ENCODE assay signal across 12 mouse cellular contexts in genomic region chr5:141889766-141890165, GRCm38 (mm10).
A peak's percentile ranks its signal among the peaks of the same experiment; 100 is the strongest.
DNase-seq lines count a peak whose midpoint lies in the region; ATAC-seq and TF ChIP-seq lines count a peak whose summit lies in the region.
"Had no signal": no experiment of that assay in that cellular context is flagged by ENCODE, and none has a peak within 500 bp of the region (broad histone marks: within the 10 kb centered on the region; RNA-seq: fewer than 3 reads in every experiment).

No protein-coding gene starts in this region.

- ATAC-seq in heart, embryonic 14.5 days (ENCODE audit: insufficient number of reproducible peaks, insufficient read depth, low FRiP score, low read depth) = no peak
- no peak for ATAC-seq in lung, embryonic 15.5 days (ENCODE audit: borderline replicate concordance, extremely low read depth, low FRiP score, low TSS enrichment)
- no peak for ATAC-seq in hindbrain, postnatal 0 days
- no peak for ATAC-seq in midbrain, embryonic 14.5 days (ENCODE audit: low FRiP score, low TSS enrichment)
- ATAC-seq: inflammation-experienced regulatory T-cells, adult 6 months had no signal

- no peak overlapping the region for H3K9ac ChIP-seq in heart, embryonic 14.5 days (ENCODE audit: low read length)
- no peak overlapping the region for H3K9ac ChIP-seq in lung, embryonic 15.5 days
- H3K9ac ChIP-seq in hindbrain, postnatal 0 days (replicated peaks; ENCODE audit: low read length) = no peak overlapping the region
- no peak overlapping the region for H3K9ac ChIP-seq in midbrain, embryonic 14.5 days (replicated peaks; ENCODE audit: low read length)
- H3K9ac ChIP-seq: embryonic facial prominence, embryonic 15.5 days had no signal

- 22% methylated on average over 9 of the region's 9 CpGs for WGBS in heart, embryonic 14.5 days
- WGBS in lung, embryonic 15.5 days = 35% methylated on average over 9 of the region's 9 CpGs
- WGBS in hindbrain, postnatal 0 days = 22% methylated on average over 9 of the region's 9 CpGs
- 20% methylated on average over 9 of the region's 9 CpGs for WGBS in midbrain, embryonic 14.5 days

- no peaks in the 10 kb centered on the region for H3K27me3 ChIP-seq in heart, embryonic 14.5 days (ENCODE audit: control insufficient read depth, insufficient read depth, low read length)
- no peaks in the 10 kb centered on the region for H3K27me3 ChIP-seq in lung, embryonic 15.5 days
- no peaks in the 10 kb centered on the region for H3K27me3 ChIP-seq in hindbrain, postnatal 0 days (ENCODE audit: insufficient read depth, low read length)
- no peaks in the 10 kb centered on the region for H3K27me3 ChIP-seq in midbrain, embryonic 14.5 days (ENCODE audit: control insufficient read depth, insufficient read depth, low read length)
- H3K27me3 ChIP-seq: embryonic facial prominence, embryonic 15.5 days had no signal

- no peak for TF ChIP-seq CTCF in hindbrain, postnatal 0 days (IDR thresholded peaks at IDR 0.05; ENCODE audit: low read depth)

- H3K4me2 ChIP-seq in heart, embryonic 14.5 days (ENCODE audit: low read length) = peak overlapping the region; percentile 40
- 0 out of 2 replicates have a peak overlapping the region, but pooled peaks have one; percentile 18 for H3K4me2 ChIP-seq in lung, embryonic 15.5 days
- H3K4me2 ChIP-seq in hindbrain, postnatal 0 days (ENCODE audit: low read depth, low read length) = peak overlapping the region; percentile 18; the same call in 1 of the 2 replicates
- H3K4me2 ChIP-seq in midbrain, embryonic 14.5 days (ENCODE audit: low read length) = peak overlapping the region; percentile 34
- H3K4me2 ChIP-seq: embryonic facial prominence, embryonic 15.5 days had no signal

- peaks cover 7 to 13% of the 10 kb centered on the region in 2 experiments for H3K4me1 ChIP-seq in heart, embryonic 14.5 days (ENCODE audit: control insufficient read depth in 2 of 2, insufficient read depth in 2 of 2, low read length in 2 of 2)
- peaks cover 5% of the 10 kb centered on the region for H3K4me1 ChIP-seq in lung, embryonic 15.5 days
- H3K4me1 ChIP-seq in hindbrain, postnatal 0 days (ENCODE audit: insufficient read depth, low read length) = peaks cover 8% of the 10 kb centered on the region
- peaks cover 21% of the 10 kb centered on the region for H3K4me1 ChIP-seq in midbrain, embryonic 14.5 days (ENCODE audit: control insufficient read depth, insufficient read depth, low read length)

- DNase-seq in heart, postnatal 25 days (ENCODE audit: low spot score) = no peak
- no peak for DNase-seq in lung, postnatal 36 days
- no peak for DNase-seq in hindbrain, postnatal 0 days (ENCODE audit: low spot score)
- peak; percentile 57 for DNase-seq in midbrain, embryonic 14.5 days
- no peak for DNase-seq in spleen, postnatal 4 days (ENCODE audit: low spot score in 2 of 2)
- DNase-seq: cerebellum, adult 11-12 months; thymus, postnatal 14 days had no signal

- no peak overlapping the region for H3K27ac ChIP-seq in heart, embryonic 14.5 days (replicated peaks in 1 of 2; ENCODE audit: control insufficient read depth in 1 of 2, insufficient read depth in 1 of 2, low read depth in 2 of 2, low read length in 2 of 2)
- H3K27ac ChIP-seq in lung, embryonic 15.5 days = no peak overlapping the region
- H3K27ac ChIP-seq in hindbrain, postnatal 0 days = no peak overlapping the region
- 0 out of 2 replicates have a peak overlapping the region, but pooled peaks have one; percentile 41 for H3K27ac ChIP-seq in midbrain, embryonic 14.5 days (replicated peaks; ENCODE audit: low read depth, low read length)
- H3K27ac ChIP-seq: embryonic facial prominence, embryonic 15.5 days had no signal

- H3K9me3 ChIP-seq in heart, embryonic 14.5 days (ENCODE audit: control insufficient read depth, low read length) = no peaks in the 10 kb centered on the region
- H3K9me3 ChIP-seq in lung, embryonic 15.5 days = no peaks in the 10 kb centered on the region
- no peaks in the 10 kb centered on the region for H3K9me3 ChIP-seq in hindbrain, postnatal 0 days (ENCODE audit: low read length)
- no peaks in the 10 kb centered on the region for H3K9me3 ChIP-seq in midbrain, embryonic 14.5 days (ENCODE audit: control insufficient read depth, low read length)
- H3K9me3 ChIP-seq: embryonic facial prominence, embryonic 15.5 days had no signal

- no peak overlapping the region for H3K4me3 ChIP-seq in heart, embryonic 14.5 days (ENCODE audit: control insufficient read depth in 1 of 2, insufficient read depth in 1 of 2, low read depth in 1 of 2, low read length in 2 of 2)
- H3K4me3 ChIP-seq in lung, embryonic 15.5 days = no peak overlapping the region
- H3K4me3 ChIP-seq in hindbrain, postnatal 0 days (ENCODE audit: low read length) = no peak overlapping the region
- H3K4me3 ChIP-seq in midbrain, embryonic 14.5 days (replicated peaks; ENCODE audit: low read depth, low read length) = no peak overlapping the region
- H3K4me3 ChIP-seq: embryonic facial prominence, embryonic 15.5 days; myocyte had no signal

- intact Hi-C loops in heart, postnatal 25 days (cut with DNase I) = no loop called here

- no peaks in the 10 kb centered on the region for H3K36me3 ChIP-seq in heart, embryonic 14.5 days (ENCODE audit: control insufficient read depth, insufficient read depth, low read length)
- no peaks in the 10 kb centered on the region for H3K36me3 ChIP-seq in lung, embryonic 15.5 days
- no peaks in the 10 kb centered on the region for H3K36me3 ChIP-seq in hindbrain, postnatal 0 days (ENCODE audit: insufficient read depth, low read length)
- H3K36me3 ChIP-seq in midbrain, embryonic 14.5 days (ENCODE audit: control insufficient read depth, insufficient read depth, low read length) = no peaks in the 10 kb centered on the region
- H3K36me3 ChIP-seq: embryonic facial prominence, embryonic 15.5 days had no signal
